ENCODE assay signal across 8 mouse cellular contexts in genomic region chr16:25533206-25533580, GRCm38 (mm10).
A peak's percentile ranks its signal among the peaks of the same experiment; 100 is the strongest.
DNase-seq lines count a peak whose midpoint lies in the region.

No protein-coding gene starts in this region.

- intact Hi-C loops in heart, postnatal 25 days (cut with DNase I), result no loop called here

- DNase-seq in heart, adult 11 months, result peak; percentile 90
- no peak for DNase-seq in heart, postnatal 25 days (ENCODE audit: low spot score)
- DNase-seq in 3134 (ENCODE audit: extremely low read depth, insufficient read length, low spot score), result peak; percentile 82
- peak; percentile 20 to 31 for DNase-seq in cerebellum, adult 18-20 months
- peak; percentile 66 to 77 for DNase-seq in kidney, adult 8-10 months
- DNase-seq in thymus, postnatal 0 days (ENCODE audit: low spot score), result no peak
- DNase-seq in spleen, postnatal 14 days (ENCODE audit: low spot score in 2 of 2), result no peak
- DNase-seq in urinary bladder, adult 2 months (ENCODE audit: low spot score), result no peak

Comparison
In these comparisons a context has a peak if more than half of its experiments do, and no peak if none do; other contexts are left out.
1. DNase-seq: peak in heart, adult 11 months (single experiment), 3134 (single experiment), cerebellum, adult 18-20 months (2 of 2) and kidney, adult 8-10 months (2 of 2); none in heart, postnatal 25 days (single experiment), thymus, postnatal 0 days (single experiment), spleen, postnatal 14 days (0 of 2) and urinary bladder, adult 2 months (single experiment).